Mouse (Mus musculus) brain, embryonic 14.5 days (tissue): ENCODE measurements at regions not wholly inside any gene's neighbourhood (a gene's known extent, or its start where the extent isn't known, plus 50 kb on each side); places are given as distances from the start of the nearest gene placed in this dataset.

Source experiments
- CTCF ChIP-seq: fragments of 200-500 bp; IDR thresholded peaks from 2 replicates; pipeline ENCODE4 v1.5.1; 2012; ENCODE audit warnings: inconsistent platforms, mild to moderate bottlenecking, moderate library complexity, borderline replicate concordance; ENCODE audit not compliant: insufficient read depth, insufficient read length; ENCODE audit errors: extremely low read depth
- POLR2A ChIP-seq: fragments of 200-500 bp; IDR thresholded peaks from 2 replicates; pipeline ENCODE4 v1.6.1; 2012; ENCODE audit warnings: mild to moderate bottlenecking, inconsistent platforms, borderline replicate concordance; ENCODE audit not compliant: poor library complexity, insufficient read depth, insufficient read length, severe bottlenecking; ENCODE audit errors: extremely low read depth

GRCm38 (mm10) chr7:52507988-52508387 lies 492.5 kb upstream of the 1700015G11Rik start:
- TF ChIP-seq POLR2A (no peak), CTCF (no peak)
